Mouse (Mus musculus): Measurements from ENCODE around the gene Srrm4.

DNA sequence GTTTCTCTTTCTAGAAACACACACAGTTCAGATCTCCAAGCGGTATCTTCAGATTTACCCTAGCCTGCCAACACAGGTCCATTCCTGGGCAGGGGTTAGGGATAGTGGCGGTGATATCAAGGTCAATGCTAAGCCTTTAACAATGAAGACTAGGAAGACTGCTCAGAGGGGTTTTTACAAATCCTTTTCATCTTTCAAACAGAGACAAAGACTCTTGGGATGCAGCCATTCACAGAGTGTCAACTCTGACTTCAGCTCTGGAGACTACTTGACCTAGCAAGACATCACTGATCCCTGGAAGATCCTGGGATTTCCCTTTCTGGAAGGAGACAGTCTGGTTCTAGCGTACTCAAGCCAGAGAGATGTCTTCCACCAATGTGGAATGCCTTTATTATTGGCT lies 190.8 kb downstream of the Srrm4 start:
- no peak for TF ChIP-seq GATA1 (IDR thresholded peaks at IDR 0.05; ENCODE audit: low read length)
- TF ChIP-seq TAL1 (IDR thresholded peaks at IDR 0.05; ENCODE audit: low read length), result no peak
